Mouse (Mus musculus): ENCODE data around the gene Slfn4. TPM values are rescaled to one million over a fixed set of nuclear protein-coding genes. Genes with fewer than 3 reads are reported as not detected.

The Slfn4 gene
- 0.14 TPM for polyA plus RNA-seq (2014; fragmentation: Illumina TruSeq; extraction: RNeasy Lipid Tissue Mini Kit (QIAGEN cat#74804); ENCODE audit: low read depth, low replicate concordance)

GRCm38 (mm10) chr11:83174948-83175539 is at the start of gene Slfn4:
TSS of gene Slfn4 (plus strand) at chr11:83175186.

GRCm38 (mm10) chr11:83191134-83191893 is 16.3 kb downstream of the Slfn4 start, which contains the start of gene Slfn3:
TSS of gene Slfn3 (plus strand) at chr11:83191330.

Other genes starting within 250 kb of the Slfn4 start
- 2.7 TPM for gene Slfn5, start 223.8 kb upstream of the Slfn4 start, polyA plus RNA-seq (2014; fragmentation: Illumina TruSeq; extraction: RNeasy Lipid Tissue Mini Kit (QIAGEN cat#74804); ENCODE audit: low read depth, low replicate concordance)
- 0.28 TPM for gene Slfn9, start 183.4 kb upstream of the Slfn4 start, polyA plus RNA-seq (2014; fragmentation: Illumina TruSeq; extraction: RNeasy Lipid Tissue Mini Kit (QIAGEN cat#74804); ENCODE audit: low read depth, low replicate concordance)
- 1.5 TPM for gene Slfn8, start 154.4 kb upstream of the Slfn4 start, polyA plus RNA-seq (2014; fragmentation: Illumina TruSeq; extraction: RNeasy Lipid Tissue Mini Kit (QIAGEN cat#74804); ENCODE audit: low read depth, low replicate concordance)
- gene Slfn2, start 110.1 kb upstream of the Slfn4 start, polyA plus RNA-seq (2014; fragmentation: Illumina TruSeq; extraction: RNeasy Lipid Tissue Mini Kit (QIAGEN cat#74804); ENCODE audit: low read depth, low replicate concordance) = 0.88 TPM
- gene Slfn1, start 58.3 kb upstream of the Slfn4 start, polyA plus RNA-seq (2014; fragmentation: Illumina TruSeq; extraction: RNeasy Lipid Tissue Mini Kit (QIAGEN cat#74804); ENCODE audit: low read depth, low replicate concordance) = 0.14 TPM
- 2.0 TPM for gene Slfn3, start 16.1 kb downstream of the Slfn4 start, polyA plus RNA-seq (2014; fragmentation: Illumina TruSeq; extraction: RNeasy Lipid Tissue Mini Kit (QIAGEN cat#74804); ENCODE audit: low read depth, low replicate concordance)
- 0.10 TPM for gene Slfn14, start 111.5 kb downstream of the Slfn4 start, polyA plus RNA-seq (2014; fragmentation: Illumina TruSeq; extraction: RNeasy Lipid Tissue Mini Kit (QIAGEN cat#74804); ENCODE audit: low read depth, low replicate concordance)
- 450 TPM for gene Ap2b1, start 123.8 kb downstream of the Slfn4 start, polyA plus RNA-seq (2014; fragmentation: Illumina TruSeq; extraction: RNeasy Lipid Tissue Mini Kit (QIAGEN cat#74804); ENCODE audit: low read depth, low replicate concordance)
- gene Pex12, start 127.4 kb downstream of the Slfn4 start, polyA plus RNA-seq (2014; fragmentation: Illumina TruSeq; extraction: RNeasy Lipid Tissue Mini Kit (QIAGEN cat#74804); ENCODE audit: low read depth, low replicate concordance) = 51.5 TPM
- 0.08 TPM for gene Rasl10b, start 234.0 kb downstream of the Slfn4 start, polyA plus RNA-seq (2014; fragmentation: Illumina TruSeq; extraction: RNeasy Lipid Tissue Mini Kit (QIAGEN cat#74804); ENCODE audit: low read depth, low replicate concordance)

Measured in testis, adult 10 weeks (tissue).